Mouse (Mus musculus) bone marrow, adult 2 months (tissue): ENCODE results near the gene Sarm1.

ENCODE experiments used
- CTCF ChIP-seq: fragments of 200-500 bp; IDR thresholded peaks from 2 replicates; pipeline ENCODE4 v1.5.1; 2011; ENCODE audit warnings: low read length, control low read depth; ENCODE audit not compliant: control insufficient read depth, insufficient read depth
- POLR2A ChIP-seq: fragments of 200-500 bp; IDR thresholded peaks from 2 replicates; pipeline ENCODE4 v1.6.1; 2011; ENCODE audit warnings: low read depth, mild to moderate bottlenecking, control low read depth, low read length, borderline replicate concordance; ENCODE audit not compliant: control insufficient read depth

- TF ChIP-seq POLR2A (no peak), CTCF (peak; percentile 32; the same call in 1 of the 2 replicates)
These were observed 42.2 kb downstream of the Sarm1 start for GRCm38 (mm10) chr11:78455308-78455707.
